Mouse (Mus musculus) liver, adult 2 months (tissue): ENCODE results near the gene Ifit1bl1. TPM values are rescaled to one million over a fixed set of nuclear protein-coding genes. Genes with fewer than 3 reads are reported as not detected.
"Not testable (repeated sequence)": the region's sequence is repeated elsewhere in the genome, so short reads cannot be mapped to it uniquely, and the experiment has no call there.

Experiments used
- DNase-seq: peaks from one replicate; pipeline ENCODE4 v3.0.0-alpha.2; 2011; ENCODE audit warnings: low read depth, low spot score; ENCODE audit errors: extremely low read depth
- H3K27ac ChIP-seq: fragments of 200-500 bp; replicated peaks from 2 replicates; pipeline ENCODE4 v1.5.1; 2012; ENCODE audit warnings: low read depth, mild to moderate bottlenecking, control low read depth, inconsistent platforms, low read length; ENCODE audit not compliant: insufficient read depth
- H3K27me3 ChIP-seq: fragments of 200-500 bp; 2 replicates; pipeline ENCODE4 v1.6.1; 2012; ENCODE audit warnings: mild to moderate bottlenecking, moderate library complexity, low read length, inconsistent platforms; ENCODE audit not compliant: control insufficient read depth, insufficient read depth
- H3K36me3 ChIP-seq: fragments of 200-500 bp; 2 replicates; pipeline ENCODE4 v1.6.1; 2012; ENCODE audit warnings: low read length, inconsistent platforms; ENCODE audit not compliant: control insufficient read depth, insufficient read depth
- H3K4me1 ChIP-seq: fragments of 200-500 bp; 2 replicates; pipeline ENCODE4 v1.6.1; 2011; ENCODE audit warnings: low read length; ENCODE audit not compliant: control insufficient read depth, insufficient read depth
- H3K4me3 ChIP-seq: fragments of 200-500 bp; 2 replicates; pipeline ENCODE4 v1.5.1; 2011; ENCODE audit warnings: low read depth, mild to moderate bottlenecking, control low read depth, low read length, moderate library complexity; ENCODE audit not compliant: insufficient read depth
- H3K79me2 ChIP-seq: fragments of 200-500 bp; 2 replicates; pipeline ENCODE4 v1.6.1; 2012; ENCODE audit warnings: inconsistent platforms, mild to moderate bottlenecking, low read length, moderate library complexity; ENCODE audit not compliant: control insufficient read depth, insufficient read depth
- H3K9ac ChIP-seq: fragments of 200-500 bp; 2 replicates; pipeline ENCODE4 v1.6.1; 2012; ENCODE audit warnings: low read depth, mild to moderate bottlenecking, control low read depth, inconsistent platforms, low read length
- CTCF ChIP-seq: fragments of 200-500 bp; IDR thresholded peaks from 2 replicates; pipeline ENCODE4 v1.5.1; 2011; ENCODE audit warnings: low read depth, low read length, control low read depth
- POLR2A ChIP-seq: fragments of 200-500 bp; IDR thresholded peaks from 2 replicates; pipeline ENCODE4 v1.6.1; 2011; ENCODE audit warnings: low read length, control low read depth; ENCODE audit not compliant: insufficient read depth; ENCODE audit errors: extremely low read depth
- WGBS: fragments of 180-500 bp; shearing (Covaris S2); methylation state at CpG from one replicate; pipeline ENCODE4 v1.1.7; 2018; 5-methylcytosine and 5-hydroxymethylcytosine counted together
- polyA plus RNA-seq: library from polyadenylated mRNA; depleted of rRNA; stranded (reverse); fragments of >200 nt; gene quantifications from 2 replicates; pipeline ENCODE4 v1.2.3, GENCODE M21; 2012
- total RNA-seq: library from RNA; depleted of rRNA; stranded (reverse); fragments of >200 nt; gene quantifications from 2 replicates; pipeline ENCODE4 v1.2.3, GENCODE M21; 2014

Ifit1bl1 gene
- total and polyA plus RNA-seq, 2 experiments, result 0.18 to 0.92 TPM

DNA sequence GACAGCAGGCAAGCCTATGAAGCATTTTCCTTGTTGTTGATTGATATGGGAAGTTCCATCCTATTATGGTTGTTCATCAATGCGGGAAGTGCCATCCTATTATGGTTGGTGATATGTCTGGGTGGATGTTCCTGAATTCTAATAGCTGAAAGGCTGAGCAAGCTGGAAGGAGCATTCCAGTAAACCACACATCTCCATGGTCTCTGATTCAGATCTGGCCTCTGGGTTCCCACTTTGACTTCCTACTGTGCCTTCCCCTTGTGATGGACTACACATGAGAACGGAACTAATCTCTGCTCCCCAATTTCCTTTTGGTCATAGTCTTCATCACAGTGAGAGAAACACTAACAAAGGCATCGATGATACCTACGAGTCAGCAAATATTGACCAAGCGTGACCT lies 19.1 kb upstream of the Ifit1bl1 start:
- H3K27me3 ChIP-seq, result no peaks in the 10 kb centered on the region
- no peak for DNase-seq
- TF ChIP-seq POLR2A, result no peak
- H3K27ac ChIP-seq, result no peak overlapping the region
- no peaks in the 10 kb centered on the region for H3K79me2 ChIP-seq
- H3K36me3 ChIP-seq, result no peaks in the 10 kb centered on the region
- H3K9ac ChIP-seq, result no peak overlapping the region
- H3K4me3 ChIP-seq, result no peak overlapping the region
- no peaks in the 10 kb centered on the region for H3K4me1 ChIP-seq
- 58% methylated on average over 5 of the region's 5 CpGs for WGBS

DNA sequence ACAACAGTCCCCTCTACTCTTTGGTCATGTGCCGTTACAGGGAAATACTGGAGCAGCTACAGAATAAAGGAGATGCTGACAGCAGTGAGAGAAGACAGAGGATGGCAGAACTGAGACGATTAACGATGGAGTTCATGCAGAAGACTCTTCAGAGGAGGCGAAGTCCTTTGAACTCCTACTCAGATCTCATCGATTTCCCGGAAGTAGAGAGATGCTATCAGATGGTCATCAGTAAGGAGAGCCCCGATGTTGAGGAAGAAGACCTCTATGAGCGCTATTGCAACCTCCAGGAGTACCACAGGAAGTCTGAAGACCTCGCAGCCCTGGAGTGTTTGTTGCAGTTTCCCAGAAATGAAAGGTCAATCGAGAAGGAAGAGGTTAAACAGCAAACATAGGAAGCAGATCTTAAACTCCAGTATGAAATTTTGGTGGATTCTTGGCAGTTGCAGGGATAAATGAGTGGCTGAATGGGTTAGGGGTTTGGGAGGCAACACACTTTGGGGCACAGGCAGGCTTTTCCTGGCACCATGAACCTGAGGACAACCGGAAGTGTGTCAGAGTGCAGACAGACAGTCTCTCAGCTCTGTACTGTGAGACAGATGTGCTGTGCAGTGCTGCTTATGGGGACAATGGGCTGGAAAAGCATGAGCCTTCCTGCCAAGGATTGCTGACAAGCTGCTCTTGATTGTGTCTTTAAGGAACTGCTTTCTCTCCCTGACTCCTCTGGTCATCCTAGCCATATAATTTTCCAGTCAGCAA lies 10.7 kb upstream of the Ifit1bl1 start:
- not testable (repeated sequence) for H3K36me3 ChIP-seq, H3K4me1 ChIP-seq, H3K4me3 ChIP-seq, DNase-seq, H3K9ac ChIP-seq, H3K27me3 ChIP-seq, H3K79me2 ChIP-seq, H3K27ac ChIP-seq
- 79% methylated on average over 6 of the region's 11 CpGs for WGBS

DNA sequence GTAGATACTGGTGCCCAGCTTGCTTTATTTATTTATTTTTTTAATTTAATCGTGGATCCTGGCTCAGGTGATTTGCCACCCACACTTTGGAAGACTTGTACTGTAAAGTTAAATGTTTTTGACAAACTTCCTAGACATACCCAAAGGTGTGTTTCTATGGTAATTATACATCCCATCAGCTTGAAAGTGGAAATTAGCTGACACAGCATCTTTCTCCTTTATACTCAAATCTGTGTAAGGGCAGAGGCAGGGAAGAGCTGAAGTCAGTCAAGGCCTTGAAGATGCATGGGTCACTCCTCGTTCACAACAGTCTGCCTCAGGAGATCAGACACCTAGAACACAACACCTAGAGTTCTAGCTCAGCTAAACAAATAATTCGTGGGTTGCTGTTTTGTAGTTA lies 8.4 kb upstream of the Ifit1bl1 start:
- H3K36me3 ChIP-seq, H3K9ac ChIP-seq, H3K4me3 ChIP-seq, DNase-seq, H3K27me3 ChIP-seq, H3K4me1 ChIP-seq, H3K27ac ChIP-seq, H3K79me2 ChIP-seq: not testable (repeated sequence)
- 84% methylated on average over 3 of the region's 3 CpGs for WGBS

DNA sequence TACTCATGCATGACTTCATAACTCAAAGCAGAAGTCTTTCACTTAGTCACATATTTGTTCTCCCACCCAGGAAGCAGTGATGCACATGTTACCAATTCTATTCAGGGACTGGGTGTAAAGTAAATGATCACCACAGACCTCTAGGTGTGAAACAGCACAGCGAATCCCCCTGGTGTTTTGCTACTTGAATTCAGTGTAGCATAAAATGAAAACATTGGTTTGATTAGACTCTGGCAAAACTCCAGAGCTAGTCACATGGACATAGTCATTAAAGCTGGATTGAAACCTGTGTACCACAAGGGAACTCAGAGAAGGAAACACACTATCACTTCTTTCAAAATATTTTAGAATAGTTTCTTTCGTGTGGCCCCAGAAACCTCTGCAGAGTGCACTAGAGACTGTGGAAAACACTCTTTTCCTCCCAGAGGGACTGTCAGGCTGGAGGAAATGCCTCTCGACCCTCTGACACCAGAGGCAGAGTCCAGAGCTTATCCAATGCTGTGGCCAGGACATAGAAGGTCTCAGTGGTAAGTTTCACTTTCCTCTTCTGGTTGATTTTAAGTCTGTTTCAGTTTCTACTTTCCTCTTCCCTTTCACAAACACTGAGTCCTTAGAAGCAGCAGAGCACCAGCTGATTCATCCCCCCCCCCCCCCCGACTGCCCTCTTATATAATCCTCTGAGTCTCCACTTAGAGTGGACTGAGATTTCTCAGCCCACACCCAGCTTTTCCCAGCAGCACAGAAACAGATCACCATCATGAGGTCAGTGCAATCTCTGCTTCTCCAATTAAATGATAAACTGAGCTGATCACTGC lies 5.7 kb upstream of the Ifit1bl1 start, which contains the start of gene Ifit3b:
Gene Ifit3b (plus strand): TSS at position 734 of the 815 bp plus-strand sequence.
- peak; percentile 22 for DNase-seq
- H3K4me3 ChIP-seq, result peak within 1 kb of the TSS; percentile 1; the same call in 1 of the 2 replicates
- not testable (repeated sequence) for H3K79me2 ChIP-seq, H3K36me3 ChIP-seq, H3K27me3 ChIP-seq, H3K4me1 ChIP-seq
- 36% methylated on average over 4 of the region's 4 CpGs for WGBS
- H3K27ac ChIP-seq, result peak within 1 kb of the TSS; percentile 91
- H3K9ac ChIP-seq, result peak within 1 kb of the TSS; percentile 84

DNA sequence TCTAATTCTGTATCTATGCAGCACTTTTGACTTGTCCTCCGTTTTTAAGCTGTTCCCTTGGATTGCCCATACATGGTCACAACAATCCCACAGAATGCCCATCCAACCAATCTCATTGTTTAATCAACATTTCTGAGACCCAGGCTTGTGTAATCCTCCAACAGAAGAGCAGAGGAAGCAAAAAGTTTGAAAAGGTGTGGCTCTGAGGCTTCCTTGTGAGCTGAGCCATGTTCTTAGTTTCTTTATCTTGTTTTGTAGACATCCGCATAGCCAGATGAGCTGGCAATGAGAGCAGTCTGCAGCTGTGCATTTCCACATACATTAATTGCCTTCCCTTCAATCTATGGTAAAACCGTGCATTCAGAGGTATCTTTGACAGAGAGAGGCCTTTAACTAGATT lies 3.7 kb upstream of the Ifit1bl1 start:
- H3K36me3 ChIP-seq, result no peaks in the 10 kb centered on the region
- H3K9ac ChIP-seq, result no peak overlapping the region
- DNase-seq, result no peak
- no peaks in the 10 kb centered on the region for H3K79me2 ChIP-seq
- no peak for TF ChIP-seq CTCF
- no peaks in the 10 kb centered on the region for H3K27me3 ChIP-seq
- no peak overlapping the region for H3K27ac ChIP-seq
- peaks cover 2% of the 10 kb centered on the region; the same call in 1 of the 2 replicates for H3K4me1 ChIP-seq
- 93% methylated on average over 3 of the region's 3 CpGs for WGBS
- H3K4me3 ChIP-seq, result no peak overlapping the region

DNA sequence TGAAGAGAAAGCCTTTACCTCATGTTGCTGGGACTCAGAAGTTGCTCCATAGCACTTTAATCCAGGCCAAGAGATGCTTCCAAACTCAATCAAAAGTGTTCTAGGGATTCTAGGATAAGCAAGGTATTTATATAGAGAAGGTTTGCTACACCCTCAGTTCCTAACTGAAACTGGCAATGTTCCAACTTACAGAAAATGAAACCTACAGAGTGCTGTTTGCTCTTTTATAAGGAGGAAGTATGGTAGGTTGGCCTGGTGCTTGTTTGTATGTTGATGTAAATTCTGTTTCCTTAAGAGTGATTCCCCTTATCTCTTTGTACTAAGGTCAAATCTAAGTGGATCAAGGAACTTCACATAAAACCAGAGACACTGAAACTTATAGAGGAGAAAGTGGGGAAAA lies 2.5 kb downstream of the Ifit1bl1 start:
- not testable (repeated sequence) for H3K27me3 ChIP-seq, H3K79me2 ChIP-seq, H3K4me3 ChIP-seq, H3K27ac ChIP-seq, H3K4me1 ChIP-seq, H3K36me3 ChIP-seq, H3K9ac ChIP-seq
- DNase-seq, result peak; percentile 44
